Mouse (Mus musculus) kidney, postnatal 25 days (tissue): ENCODE data around the gene Fastkd3.

Source experiments
- DNase-seq, 2 experiments: peaks; one replicate each; pipeline ENCODE4 v3.0.0; 2021; ENCODE audit warnings: mixed read lengths in 2 of 2

The Fastkd3 gene

GRCm38 (mm10) chr13:68607652-68608405 lies 25.8 kb downstream of the Fastkd3 start:
- DNase-seq, result no peak

GRCm38 (mm10) chr13:68622792-68623191 lies 40.8 kb downstream of the Fastkd3 start:
- no peak for DNase-seq

- no peak for DNase-seq
Measured at GRCm38 (mm10) chr13:68627041-68627440, 45.0 kb downstream of the Fastkd3 start.
